Mouse (Mus musculus): ENCODE measurements around the gene Prkn. TPM values are rescaled to one million over a fixed set of nuclear protein-coding genes. Genes with fewer than 3 reads are reported as not detected.

The Prkn gene
- polyA plus RNA-seq, 1 experiment from 2014 or later, result 2.4 TPM

- Histone ChIP-seq H3K27ac (no peak overlapping the region), H3K4me1 (peaks cover 6% of the 10 kb centered on the region), H3K4me2 (replicated peaks) (no peak overlapping the region), H3K9me3 (replicated peaks) (no peaks in the 10 kb centered on the region), H3K4me3 (no peak overlapping the region), H3K27me3 (no peaks in the 10 kb centered on the region), H3K9ac (no peak overlapping the region), H3K36me3 (no peaks in the 10 kb centered on the region)
- peak; percentile 56 for ATAC-seq (ENCODE audit: low FRiP score)
- WGBS, result 59% methylated on average over 3 of the region's 3 CpGs
These were observed 804.8 kb downstream of the Prkn start for GRCm38 (mm10) chr17:11644873-11645464.

- Histone ChIP-seq H3K4me2 (replicated peaks) (no peak overlapping the region), H3K4me1 (no peaks in the 10 kb centered on the region), H3K36me3 (no peaks in the 10 kb centered on the region), H3K27me3 (no peaks in the 10 kb centered on the region), H3K27ac (no peak overlapping the region), H3K9me3 (replicated peaks) (no peaks in the 10 kb centered on the region), H3K9ac (no peak overlapping the region), H3K4me3 (no peak overlapping the region)
- no peak for ATAC-seq (ENCODE audit: low FRiP score)
- 82% methylated on average over 5 of the region's 5 CpGs for WGBS
These were observed 816.2 kb downstream of the Prkn start for GRCm38 (mm10) chr17:11656397-11656796.

GRCm38 (mm10) chr17:11656878-11657277, 816.7 kb downstream of the Prkn start:
- H3K27me3 ChIP-seq, result no peaks in the 10 kb centered on the region
- WGBS, result 92% methylated on average over 3 of the region's 3 CpGs
- no peaks in the 10 kb centered on the region for H3K4me1 ChIP-seq
- no peak overlapping the region for H3K27ac ChIP-seq
- H3K4me3 ChIP-seq, result no peak overlapping the region
- no peaks in the 10 kb centered on the region for H3K36me3 ChIP-seq
- H3K4me2 ChIP-seq (replicated peaks), result no peak overlapping the region
- no peak overlapping the region for H3K9ac ChIP-seq
- H3K9me3 ChIP-seq (replicated peaks), result no peaks in the 10 kb centered on the region
- ATAC-seq (ENCODE audit: low FRiP score), result no peak

GRCm38 (mm10) chr17:11661898-11662297, 821.7 kb downstream of the Prkn start:
- Histone ChIP-seq H3K9ac (no peak overlapping the region), H3K27me3 (no peaks in the 10 kb centered on the region), H3K4me3 (no peak overlapping the region), H3K27ac (no peak overlapping the region), H3K36me3 (no peaks in the 10 kb centered on the region), H3K4me1 (no peaks in the 10 kb centered on the region), H3K9me3 (replicated peaks) (no peaks in the 10 kb centered on the region), H3K4me2 (replicated peaks) (no peak overlapping the region)
- ATAC-seq (ENCODE audit: low FRiP score), result no peak
- 81% methylated on average over 1 of the region's 1 CpGs for WGBS

GRCm38 (mm10) chr17:11663437-11663836, 823.3 kb downstream of the Prkn start:
- H3K4me1 ChIP-seq, result no peaks in the 10 kb centered on the region
- H3K27me3 ChIP-seq, result no peaks in the 10 kb centered on the region
- H3K36me3 ChIP-seq, result no peaks in the 10 kb centered on the region
- H3K4me3 ChIP-seq, result no peak overlapping the region
- no peaks in the 10 kb centered on the region for H3K9me3 ChIP-seq (replicated peaks)
- no peak overlapping the region for H3K9ac ChIP-seq
- WGBS, result 89% methylated on average over 7 of the region's 7 CpGs
- H3K27ac ChIP-seq, result no peak overlapping the region
- no peak for ATAC-seq (ENCODE audit: low FRiP score)
- no peak overlapping the region for H3K4me2 ChIP-seq (replicated peaks)

- Histone ChIP-seq H3K27me3 (no peaks in the 10 kb centered on the region), H3K4me2 (replicated peaks) (peak overlapping the region; percentile 40), H3K9me3 (replicated peaks) (no peaks in the 10 kb centered on the region), H3K27ac (no peak overlapping the region; the same call in 1 of the 2 replicates), H3K9ac (no peak overlapping the region), H3K4me1 (no peaks in the 10 kb centered on the region), H3K36me3 (no peaks in the 10 kb centered on the region), H3K4me3 (peak overlapping the region; percentile 14)
- peak; percentile 82 for ATAC-seq (ENCODE audit: low FRiP score)
- WGBS, result 38% methylated on average over 20 of the region's 20 CpGs
These were observed 824.6 kb downstream of the Prkn start for GRCm38 (mm10) chr17:11664610-11665345.

- Histone ChIP-seq H3K27ac (no peak overlapping the region), H3K36me3 (no peaks in the 10 kb centered on the region), H3K4me2 (replicated peaks) (no peak overlapping the region), H3K4me1 (peaks cover 5% of the 10 kb centered on the region; the same call in 1 of the 2 replicates), H3K9ac (no peak overlapping the region), H3K4me3 (no peak overlapping the region), H3K9me3 (replicated peaks) (no peaks in the 10 kb centered on the region), H3K27me3 (no peaks in the 10 kb centered on the region)
- no peak for ATAC-seq (ENCODE audit: low FRiP score)
- 94% methylated on average over 6 of the region's 6 CpGs for WGBS
These were observed 839.5 kb downstream of the Prkn start for GRCm38 (mm10) chr17:11679716-11680115.

- no peaks in the 10 kb centered on the region for H3K36me3 ChIP-seq
- H3K27ac ChIP-seq, result no peak overlapping the region
- 76% methylated on average over 9 of the region's 9 CpGs for WGBS
- no peak overlapping the region for H3K9ac ChIP-seq
- H3K4me3 ChIP-seq, result no peak overlapping the region
- no peaks in the 10 kb centered on the region for H3K27me3 ChIP-seq
- no peak for ATAC-seq (ENCODE audit: low FRiP score)
- H3K9me3 ChIP-seq (replicated peaks), result no peaks in the 10 kb centered on the region
- H3K4me1 ChIP-seq, result peaks cover 5% of the 10 kb centered on the region; the same call in 1 of the 2 replicates
- no peak overlapping the region for H3K4me2 ChIP-seq (replicated peaks)
These were observed 840.3 kb downstream of the Prkn start for GRCm38 (mm10) chr17:11680456-11680855.

GRCm38 (mm10) chr17:11681825-11682372, 841.7 kb downstream of the Prkn start:
- Histone ChIP-seq H3K27ac (no peak overlapping the region), H3K4me2 (replicated peaks) (no peak overlapping the region), H3K4me1 (peaks cover 5% of the 10 kb centered on the region; the same call in 1 of the 2 replicates), H3K9ac (no peak overlapping the region), H3K27me3 (no peaks in the 10 kb centered on the region), H3K4me3 (no peak overlapping the region), H3K9me3 (replicated peaks) (no peaks in the 10 kb centered on the region), H3K36me3 (no peaks in the 10 kb centered on the region)
- ATAC-seq (ENCODE audit: low FRiP score), result no peak
- WGBS, result 55% methylated on average over 11 of the region's 11 CpGs

- H3K9me3 ChIP-seq (replicated peaks), result no peaks in the 10 kb centered on the region
- no peaks in the 10 kb centered on the region for H3K27me3 ChIP-seq
- no peak overlapping the region for H3K9ac ChIP-seq
- H3K4me2 ChIP-seq (replicated peaks), result no peak overlapping the region
- H3K27ac ChIP-seq, result no peak overlapping the region
- 89% methylated on average over 4 of the region's 4 CpGs for WGBS
- ATAC-seq (ENCODE audit: low FRiP score), result no peak
- no peaks in the 10 kb centered on the region for H3K36me3 ChIP-seq
- H3K4me1 ChIP-seq, result no peaks in the 10 kb centered on the region
- no peak overlapping the region for H3K4me3 ChIP-seq
These were observed 864.8 kb downstream of the Prkn start for GRCm38 (mm10) chr17:11705005-11705404.

GRCm38 (mm10) chr17:11705761-11706160, 865.6 kb downstream of the Prkn start:
- Histone ChIP-seq H3K36me3 (no peaks in the 10 kb centered on the region), H3K4me3 (no peak overlapping the region), H3K27ac (no peak overlapping the region), H3K9me3 (replicated peaks) (no peaks in the 10 kb centered on the region), H3K4me2 (replicated peaks) (no peak overlapping the region), H3K4me1 (no peaks in the 10 kb centered on the region), H3K27me3 (no peaks in the 10 kb centered on the region), H3K9ac (no peak overlapping the region)
- no peak for ATAC-seq (ENCODE audit: low FRiP score)
- 85% methylated on average over 9 of the region's 9 CpGs for WGBS

- WGBS, result 89% methylated on average over 4 of the region's 4 CpGs
- no peak for ATAC-seq (ENCODE audit: low FRiP score)
- no peak overlapping the region for H3K4me3 ChIP-seq
- no peaks in the 10 kb centered on the region for H3K4me1 ChIP-seq
- H3K4me2 ChIP-seq (replicated peaks), result no peak overlapping the region
- H3K27me3 ChIP-seq, result no peaks in the 10 kb centered on the region
- H3K9me3 ChIP-seq (replicated peaks), result no peaks in the 10 kb centered on the region
- H3K9ac ChIP-seq, result no peak overlapping the region
- no peaks in the 10 kb centered on the region for H3K36me3 ChIP-seq
- no peak overlapping the region for H3K27ac ChIP-seq
These were observed 871.9 kb downstream of the Prkn start for GRCm38 (mm10) chr17:11712066-11712465.

- H3K4me3 ChIP-seq, result no peak overlapping the region
- no peaks in the 10 kb centered on the region for H3K9me3 ChIP-seq (replicated peaks)
- no peaks in the 10 kb centered on the region for H3K36me3 ChIP-seq
- no peak overlapping the region for H3K9ac ChIP-seq
- H3K27ac ChIP-seq, result no peak overlapping the region
- no peak overlapping the region for H3K4me2 ChIP-seq (replicated peaks)
- 92% methylated on average over 6 of the region's 6 CpGs for WGBS
- H3K4me1 ChIP-seq, result no peaks in the 10 kb centered on the region
- no peak for ATAC-seq (ENCODE audit: low FRiP score)
- H3K27me3 ChIP-seq, result no peaks in the 10 kb centered on the region
These were observed 879.6 kb downstream of the Prkn start for GRCm38 (mm10) chr17:11719801-11720200.

Measured in hindbrain, embryonic 12.5 days (tissue).